Mouse (Mus musculus): Measurements from ENCODE around the gene Pld4.

Pld4 gene

DNA sequence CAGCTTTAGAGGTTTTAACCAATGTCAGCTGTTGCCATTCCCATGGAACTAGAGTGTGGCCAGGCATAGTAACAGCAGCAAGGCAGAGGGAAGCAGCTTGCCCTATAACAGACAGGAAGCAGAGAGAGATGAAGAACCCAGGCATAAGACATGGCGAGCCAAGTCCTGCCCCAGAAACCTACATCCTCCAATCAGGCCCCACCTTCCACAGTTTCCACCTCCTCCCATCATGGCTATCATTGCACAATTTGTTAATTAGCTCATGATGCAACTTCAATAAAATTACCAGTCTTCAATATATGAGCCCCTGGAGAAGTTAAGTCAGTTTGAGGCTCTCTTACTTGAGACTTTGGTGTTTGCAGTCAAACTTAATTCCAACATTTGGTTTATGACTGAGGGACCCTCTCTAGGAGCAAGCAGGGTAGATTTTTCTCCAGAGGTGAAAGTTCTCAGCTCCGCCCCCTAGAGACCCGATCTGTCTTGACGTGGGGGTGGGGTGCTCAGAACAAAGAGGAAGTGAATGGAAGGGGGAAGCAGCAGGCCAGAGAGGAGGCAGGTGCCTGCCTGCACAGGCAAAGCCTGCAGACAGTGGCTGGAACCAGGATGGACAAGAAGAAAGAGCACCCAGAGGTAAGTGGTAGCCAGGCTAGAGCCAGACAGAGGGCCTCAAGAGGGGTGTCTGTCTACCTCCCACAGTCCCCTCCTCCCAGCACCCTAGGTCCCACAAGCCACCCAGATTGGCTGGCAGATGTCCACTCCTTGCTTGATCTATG is at the start of gene Pld4:
TSS of gene Pld4 (plus strand) at position 502 of the 773 bp plus-strand sequence.
- DNase-seq (ENCODE audit: low read depth, low spot score), result no peak

DNA sequence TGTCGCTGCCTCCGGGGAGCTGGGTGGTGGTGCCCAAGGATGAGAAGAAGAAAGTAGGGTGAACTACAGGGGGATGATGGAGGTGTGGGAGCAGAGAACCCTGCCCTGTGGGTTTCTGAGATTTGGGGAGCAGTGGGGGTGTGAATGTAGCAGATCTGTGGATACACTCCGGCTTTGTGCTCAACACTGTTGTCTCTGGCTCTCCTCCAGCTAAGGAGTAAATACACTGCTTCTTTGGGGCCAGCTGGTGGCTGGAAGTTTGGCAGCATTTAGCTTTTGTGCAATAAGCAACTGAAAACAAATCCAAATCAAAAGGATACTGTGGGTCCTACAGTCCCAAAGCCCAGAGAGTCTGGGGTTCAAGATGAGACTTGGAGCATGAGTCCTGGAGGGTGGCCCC is 46.5 kb upstream of the Pld4 start:
- DNase-seq (ENCODE audit: low read depth, low spot score), result peak; percentile 43

DNA sequence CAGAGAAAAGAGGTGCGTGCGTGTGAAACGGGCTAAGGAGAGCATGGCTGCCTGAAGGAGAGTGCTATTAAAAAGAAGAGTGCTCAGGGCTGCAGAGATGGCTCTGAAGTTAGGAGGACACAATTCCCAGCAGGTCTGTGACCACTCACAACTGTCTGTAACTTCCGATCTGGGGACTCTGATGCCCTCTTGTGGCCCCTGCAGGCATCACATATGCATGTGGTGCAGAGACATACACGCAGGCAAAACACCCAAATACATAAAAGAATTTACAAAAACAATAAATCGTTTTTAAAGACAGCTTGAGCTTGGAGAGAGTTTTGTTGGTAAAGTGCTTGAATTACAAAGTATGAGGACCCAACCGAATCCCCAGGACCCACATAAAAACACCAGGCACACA is 43.3 kb upstream of the Pld4 start:
- DNase-seq (ENCODE audit: low read depth, low spot score), result no peak

DNA sequence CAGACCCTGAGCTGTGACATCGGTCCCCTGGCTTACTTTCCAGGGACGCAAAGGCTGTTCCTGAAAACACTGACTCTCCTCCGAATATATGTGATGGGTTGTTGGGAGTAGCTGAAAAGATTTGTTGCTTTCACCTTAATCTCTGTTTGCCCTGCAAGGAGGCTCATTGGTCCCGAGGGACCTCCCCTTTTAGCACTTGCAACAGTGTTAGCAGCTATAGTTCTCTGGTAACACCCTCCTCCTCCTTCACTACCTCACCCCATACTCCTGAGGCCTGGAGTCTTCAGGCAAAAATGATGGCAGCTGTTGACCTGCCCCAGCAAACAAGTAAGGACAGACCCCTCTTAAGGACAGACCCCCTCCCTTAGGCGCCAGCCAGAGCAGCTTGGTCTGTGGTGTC is 41.5 kb upstream of the Pld4 start:
- no peak for DNase-seq (ENCODE audit: low read depth, low spot score)

DNA sequence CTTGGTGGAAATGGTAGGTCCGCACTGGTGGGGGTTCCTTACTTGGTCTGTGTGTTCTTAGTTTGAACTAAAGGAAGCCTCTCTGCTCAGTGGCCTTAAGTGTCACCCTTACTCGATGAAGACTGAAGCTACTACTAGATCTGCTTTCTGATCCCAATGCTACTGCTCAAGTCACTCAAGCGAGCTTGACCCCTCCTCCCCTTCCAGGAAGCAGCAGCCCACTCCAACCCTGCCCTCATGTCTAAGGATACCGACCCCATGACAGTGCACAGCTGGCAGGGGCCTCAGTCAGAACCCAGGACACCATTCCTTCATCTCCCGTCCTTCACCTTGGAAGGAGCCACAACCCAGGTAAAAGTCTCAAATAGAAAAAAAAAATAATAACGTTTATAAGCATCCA is 40.2 kb upstream of the Pld4 start, which contains the start of gene Cep170b:
TSS of gene Cep170b (plus strand) at position 240 of the 400 bp plus-strand sequence.
- DNase-seq (ENCODE audit: low read depth, low spot score), result no peak

DNA sequence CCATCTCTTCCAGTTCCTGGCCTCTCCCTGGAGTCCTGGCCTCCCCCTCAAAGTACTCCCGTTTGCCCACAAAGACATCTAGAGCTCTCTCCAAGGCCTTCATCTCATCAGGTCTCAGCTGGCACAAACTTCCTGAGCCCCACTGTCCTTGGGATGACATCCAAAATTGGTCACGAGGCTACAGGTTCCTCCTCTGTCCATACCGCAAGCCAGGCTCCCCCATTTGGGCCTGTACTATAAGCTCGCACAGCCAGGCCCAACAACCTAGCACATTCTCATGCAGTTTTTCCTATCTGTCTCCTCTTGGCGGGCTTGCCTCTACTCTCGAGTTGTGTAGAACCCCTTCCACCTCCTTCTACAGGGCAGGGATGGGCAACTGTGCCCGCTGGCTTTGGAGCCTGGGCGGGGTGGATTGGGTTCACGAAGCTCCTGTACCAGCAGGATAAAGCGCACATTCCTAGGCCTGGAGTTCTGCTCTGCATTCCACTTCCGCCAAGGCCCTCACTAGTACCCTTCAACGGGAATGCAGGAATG is 39.5 kb upstream of the Pld4 start:
- no peak for DNase-seq (ENCODE audit: low read depth, low spot score)

DNA sequence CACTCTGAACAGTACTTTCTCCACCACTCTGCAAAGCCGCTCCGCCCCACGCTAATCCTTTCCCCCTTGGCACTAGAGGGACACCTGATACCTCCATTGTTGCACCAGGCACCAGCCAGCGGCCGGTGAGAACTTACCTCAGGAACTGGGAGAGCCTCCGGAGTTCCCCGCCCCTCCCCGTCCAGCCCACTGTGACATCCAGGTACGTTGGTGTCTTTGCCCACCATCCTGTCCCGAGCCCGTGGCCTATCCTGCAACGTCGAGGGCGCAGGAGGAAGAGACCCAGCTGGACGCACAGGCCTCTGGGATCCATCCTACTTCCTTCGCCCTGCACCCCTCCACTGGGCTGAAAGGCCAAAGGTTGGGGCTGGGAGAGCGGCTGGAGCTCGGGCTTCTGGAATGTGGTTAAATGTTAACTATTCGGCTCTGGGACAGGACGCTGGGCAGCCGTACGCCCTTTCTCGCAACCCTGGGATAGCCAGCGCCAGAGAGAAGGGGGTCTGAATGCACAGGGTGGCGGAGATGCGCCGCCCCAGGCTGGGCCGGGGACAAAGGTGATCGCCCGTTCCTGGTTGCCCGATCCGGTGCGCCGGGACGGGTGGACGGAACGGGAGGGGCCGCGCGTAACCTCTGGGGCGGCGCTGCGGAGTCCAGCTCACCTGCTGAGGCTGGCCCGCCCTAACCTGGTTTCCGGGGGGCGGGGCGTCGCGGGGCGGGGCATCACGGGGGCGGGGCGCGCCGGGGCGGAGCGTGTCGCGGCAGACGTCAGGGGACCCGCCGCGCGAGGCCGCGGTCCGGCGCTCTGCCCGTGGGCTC is 38.8 kb upstream of the Pld4 start:
- DNase-seq (ENCODE audit: low read depth, low spot score), result no peak

DNA sequence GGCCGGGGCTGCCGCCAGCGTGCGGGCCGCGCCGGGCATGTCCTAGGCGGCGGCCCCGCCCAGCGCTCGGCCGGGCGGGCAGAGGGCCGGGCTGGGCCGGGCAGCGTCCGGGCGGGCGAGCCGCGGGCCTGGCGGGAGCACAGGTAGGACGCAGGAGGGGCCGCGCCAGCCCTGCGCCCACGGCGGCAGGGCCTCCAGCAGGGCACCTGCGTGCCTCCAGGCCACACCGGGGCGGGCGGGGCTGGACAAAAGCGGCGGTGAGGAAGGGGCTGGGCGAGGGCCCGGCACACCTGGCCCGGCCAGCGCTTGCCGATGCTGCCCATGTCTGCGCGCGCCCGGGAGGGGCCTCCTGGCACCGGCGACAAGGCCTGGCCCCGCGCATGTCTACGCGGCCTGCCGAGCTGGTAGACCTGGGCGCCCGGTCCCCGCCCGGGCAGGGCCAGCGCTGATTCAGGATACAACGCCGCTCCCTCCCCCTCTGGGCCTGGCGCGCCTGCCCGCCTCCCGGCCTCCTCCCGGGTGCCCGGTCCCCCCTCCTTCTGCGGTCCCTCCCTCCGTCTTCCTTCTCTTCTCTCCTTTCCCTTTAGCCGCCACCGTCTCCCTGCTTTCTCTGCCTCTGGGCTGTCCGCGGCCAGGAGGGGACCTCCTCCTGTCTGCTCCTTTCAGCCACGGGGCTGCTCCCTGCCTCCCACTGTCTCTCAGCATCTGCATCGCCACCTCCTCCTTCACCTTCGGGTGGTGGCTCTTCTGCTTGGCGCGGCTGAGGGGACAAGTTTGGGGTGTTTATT is 38.0 kb upstream of the Pld4 start:
- no peak for DNase-seq (ENCODE audit: low read depth, low spot score)

DNA sequence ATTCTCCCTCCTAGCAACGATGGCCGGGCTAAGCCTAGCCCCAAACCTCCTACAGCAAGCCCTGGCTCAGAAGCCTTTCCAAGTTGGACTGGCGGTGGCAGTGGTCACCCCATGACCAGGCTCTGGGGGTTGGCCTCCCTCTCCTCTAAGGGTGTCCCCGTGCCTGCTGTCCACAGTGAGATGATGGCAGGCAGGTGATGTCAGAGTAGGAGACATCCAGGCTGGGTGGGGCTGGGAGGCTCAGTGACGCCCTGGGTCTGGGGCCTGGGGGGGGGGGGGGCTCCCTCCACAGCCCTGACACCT is 37.5 kb upstream of the Pld4 start:
- DNase-seq (ENCODE audit: low read depth, low spot score), result no peak

DNA sequence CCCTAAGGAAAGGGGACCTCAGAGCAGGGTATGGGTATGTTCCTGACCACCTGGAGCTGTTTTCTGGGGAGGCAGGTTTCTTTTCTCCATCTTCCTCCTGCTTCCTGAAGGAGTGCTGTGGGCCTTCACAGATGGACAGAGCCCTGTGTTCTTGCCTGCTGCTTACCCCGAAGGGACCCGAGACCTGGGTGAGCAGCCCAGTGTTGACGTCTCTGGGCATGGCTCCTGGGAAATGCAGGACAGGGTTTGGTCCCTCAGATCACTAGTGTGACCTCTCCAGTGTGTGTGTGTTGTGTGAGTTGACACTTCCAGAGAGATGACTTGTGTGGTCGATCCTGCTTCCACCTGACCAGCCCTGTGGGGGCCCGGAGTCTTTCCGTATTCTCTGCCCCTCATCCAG is 37.0 kb upstream of the Pld4 start:
- DNase-seq (ENCODE audit: low read depth, low spot score), result no peak

DNA sequence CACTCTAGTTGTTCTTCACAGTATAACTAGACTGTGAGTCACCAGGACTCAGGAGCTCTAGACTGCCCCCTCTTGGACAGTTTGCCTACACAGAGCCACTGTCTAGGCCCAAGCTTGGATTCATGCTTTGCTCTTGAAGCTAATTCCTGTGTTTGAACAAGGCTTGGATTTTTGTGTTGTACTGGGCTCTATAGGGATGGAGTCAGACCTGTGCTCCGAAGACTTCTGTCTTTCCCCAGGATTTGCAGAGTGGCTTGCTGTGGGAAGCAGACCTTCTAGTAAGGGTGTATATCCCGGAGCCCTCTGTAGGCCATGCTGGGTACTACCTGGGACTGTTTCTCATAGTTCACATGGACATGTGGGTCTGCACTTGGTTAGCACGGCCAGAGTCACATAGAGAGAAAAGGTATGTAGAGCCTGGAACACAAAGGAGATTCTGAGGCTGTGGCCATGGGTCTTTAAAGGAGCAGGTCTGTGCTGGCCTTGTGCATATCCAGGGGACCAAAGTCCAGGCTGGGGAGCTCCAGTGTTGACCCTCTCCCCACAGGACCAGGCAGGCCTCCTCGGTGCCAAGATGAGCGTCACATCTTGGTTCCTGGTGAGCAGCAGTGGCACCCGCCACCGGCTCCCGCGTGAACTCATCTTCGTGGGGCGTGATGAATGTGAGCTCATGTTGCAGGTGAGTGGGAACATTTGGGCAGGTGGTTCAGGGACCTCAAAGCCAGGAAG is 36.2 kb upstream of the Pld4 start:
- DNase-seq (ENCODE audit: low read depth, low spot score), result no peak

DNA sequence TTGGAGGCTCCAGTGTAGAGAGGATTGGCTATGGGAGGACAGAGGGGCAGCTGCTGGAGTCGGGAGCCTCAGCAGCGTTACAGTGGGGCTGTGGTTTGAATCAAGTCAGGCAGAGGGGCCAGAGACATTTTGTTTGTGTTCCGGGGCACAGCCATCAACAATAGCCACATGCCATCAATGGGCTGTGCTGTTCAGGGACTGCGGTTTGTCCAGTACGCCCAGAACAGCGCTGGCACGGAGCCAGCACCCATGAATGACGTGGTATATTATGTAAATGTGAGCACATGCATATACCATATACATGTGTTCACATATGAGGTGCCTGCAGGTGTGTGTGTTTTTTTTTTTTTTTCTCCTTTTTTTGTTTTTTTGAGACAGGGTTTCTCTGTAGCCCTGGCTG is 32.7 kb upstream of the Pld4 start:
- no peak for DNase-seq (ENCODE audit: low read depth, low spot score)

DNA sequence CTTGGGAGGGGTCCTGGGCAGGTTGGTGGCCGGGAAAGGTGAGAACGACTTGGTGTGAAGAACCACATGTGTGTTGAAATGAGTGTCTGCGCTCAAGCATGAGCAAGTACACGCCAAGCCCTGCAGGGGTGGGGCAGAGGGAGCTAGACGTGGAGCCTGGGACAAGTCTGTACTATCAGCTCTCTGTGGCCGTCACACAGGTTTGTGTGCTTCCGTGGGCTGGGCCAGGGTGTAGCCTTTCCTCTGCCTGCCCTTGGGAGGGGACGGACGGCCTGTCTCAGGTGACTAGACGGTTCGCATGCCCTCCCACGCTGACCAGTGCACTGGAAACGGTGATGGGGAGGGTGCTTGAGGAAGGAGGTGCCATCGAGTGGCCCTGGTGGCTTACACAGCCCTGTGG is 29.6 kb upstream of the Pld4 start:
- DNase-seq (ENCODE audit: low read depth, low spot score), result no peak

DNA sequence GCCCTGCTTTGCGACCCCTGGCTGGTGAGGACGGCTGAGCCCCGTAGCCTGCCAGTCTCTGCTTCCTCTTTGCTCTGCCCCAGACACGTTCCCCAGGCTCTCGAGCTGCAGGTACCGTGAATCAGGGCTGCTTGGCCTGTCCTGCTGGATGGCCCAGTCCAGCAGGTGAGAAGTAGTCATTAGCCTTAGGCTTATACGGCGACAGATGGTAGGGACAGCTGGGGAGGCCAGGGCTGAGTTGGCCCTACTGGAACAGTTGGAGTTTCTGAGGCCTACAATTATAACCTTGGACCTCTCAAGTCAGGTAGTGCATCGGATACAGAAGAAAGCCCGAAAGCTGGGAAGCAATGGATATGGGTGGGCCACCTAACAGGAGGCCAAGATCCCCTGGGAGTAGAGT is 27.9 kb upstream of the Pld4 start:
- DNase-seq (ENCODE audit: low read depth, low spot score), result no peak

DNA sequence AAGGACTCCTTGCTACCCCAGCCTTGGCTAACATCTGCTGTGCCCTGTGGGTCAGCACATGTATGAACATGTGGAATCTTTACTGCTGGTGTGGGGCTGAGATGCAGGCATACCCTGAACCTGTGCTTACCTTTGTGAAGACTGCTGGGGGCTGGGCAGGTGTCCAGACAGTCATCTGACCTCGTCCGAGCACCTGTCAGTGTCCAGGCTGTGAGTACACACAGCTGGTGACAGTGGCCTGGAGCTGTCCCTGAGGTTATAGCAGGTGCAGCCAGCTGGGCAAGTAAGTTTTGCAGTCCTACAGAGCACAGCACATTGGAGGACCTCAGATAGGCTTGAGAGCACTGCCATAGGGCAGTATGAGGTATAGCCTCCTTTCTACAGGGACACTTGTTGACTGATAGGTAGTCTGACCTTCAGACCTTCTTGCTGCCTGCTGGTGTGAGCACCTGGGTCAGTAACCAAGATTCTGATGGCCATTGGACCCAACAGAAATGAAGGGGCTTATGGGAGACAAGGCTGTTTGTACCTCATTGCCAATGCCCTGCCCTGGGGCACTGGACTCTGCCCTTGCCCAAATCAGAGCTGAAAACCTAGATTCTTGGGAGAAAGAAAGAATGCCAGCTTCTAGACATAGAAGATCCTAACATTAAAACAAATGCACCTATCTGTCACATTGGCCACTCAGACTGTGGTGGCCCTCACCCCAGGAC is 26.2 kb upstream of the Pld4 start:
- no peak for DNase-seq (ENCODE audit: low read depth, low spot score)

DNA sequence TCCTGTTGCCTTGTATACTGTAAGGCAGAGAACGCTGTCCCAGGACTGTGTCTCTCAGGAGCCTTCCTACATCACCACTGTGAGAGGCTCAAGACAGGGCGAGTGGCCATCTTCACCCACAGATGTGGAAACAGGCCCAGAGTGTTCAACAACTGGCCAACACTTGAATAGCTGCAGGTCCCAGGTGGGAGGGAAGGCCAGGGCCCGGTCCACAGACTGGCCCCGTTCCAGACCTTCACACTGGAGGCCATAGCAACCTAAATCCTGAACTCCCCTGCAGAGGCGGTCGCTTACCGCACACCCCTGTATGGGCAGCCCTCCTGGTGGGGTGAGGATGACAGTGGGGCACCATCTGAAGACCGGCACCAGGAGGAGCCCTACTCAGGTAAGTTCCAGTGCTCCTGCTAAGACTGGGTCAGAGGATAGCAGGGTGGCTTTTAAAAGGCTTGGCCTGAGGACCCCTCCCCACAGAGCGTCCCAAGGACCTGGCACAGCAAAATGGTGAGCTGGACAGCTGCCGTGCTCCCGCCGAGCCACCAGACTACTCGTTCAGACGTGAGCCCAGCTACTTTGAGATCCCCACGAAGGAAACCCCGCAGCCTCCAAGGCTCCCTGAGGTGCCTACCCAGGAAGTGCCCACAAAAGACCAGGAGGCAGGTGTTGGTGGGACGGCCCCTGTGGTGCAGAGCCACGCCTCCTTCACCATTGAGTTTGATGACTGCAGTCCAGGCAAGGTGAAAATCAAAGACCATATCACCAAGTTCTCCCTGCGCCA is 25.4 kb upstream of the Pld4 start:
- no peak for DNase-seq (ENCODE audit: low read depth, low spot score)

DNA sequence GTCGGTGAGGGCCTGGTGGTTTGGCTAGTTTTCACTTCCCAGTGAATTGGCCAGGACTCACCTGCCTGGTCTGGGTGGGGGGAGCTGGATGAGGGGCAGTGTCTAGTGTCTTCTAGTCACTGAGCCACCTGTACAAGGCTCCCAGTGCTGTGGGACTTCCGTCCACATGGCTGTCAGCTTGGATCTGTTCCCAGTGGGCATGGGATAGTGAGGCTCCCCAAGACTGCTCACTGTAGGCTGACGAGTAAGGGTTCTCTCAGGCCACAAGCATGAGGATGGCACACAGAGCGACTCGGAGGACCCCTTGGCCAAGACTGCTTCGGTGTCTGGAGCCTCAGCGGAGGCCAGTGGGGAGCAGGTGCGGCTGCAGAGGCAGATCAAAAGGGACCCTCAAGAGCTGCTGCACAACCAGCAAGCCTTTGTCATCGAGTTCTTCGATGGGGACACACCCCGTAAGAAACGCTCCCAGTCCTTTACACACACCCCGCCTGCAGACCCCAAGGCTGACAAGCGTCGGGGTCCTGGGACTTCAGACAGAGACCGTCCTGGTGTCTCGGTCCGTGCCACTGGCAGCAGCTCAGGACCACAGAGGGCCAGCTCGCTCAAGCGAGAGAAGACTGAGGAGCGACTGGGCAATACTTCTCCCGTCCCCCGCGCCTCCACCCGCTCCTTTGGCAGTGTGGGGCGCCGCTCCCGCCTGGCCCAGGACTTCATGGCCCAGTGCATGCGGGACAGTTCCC is 24.4 kb upstream of the Pld4 start:
- no peak for DNase-seq (ENCODE audit: low read depth, low spot score)

DNA sequence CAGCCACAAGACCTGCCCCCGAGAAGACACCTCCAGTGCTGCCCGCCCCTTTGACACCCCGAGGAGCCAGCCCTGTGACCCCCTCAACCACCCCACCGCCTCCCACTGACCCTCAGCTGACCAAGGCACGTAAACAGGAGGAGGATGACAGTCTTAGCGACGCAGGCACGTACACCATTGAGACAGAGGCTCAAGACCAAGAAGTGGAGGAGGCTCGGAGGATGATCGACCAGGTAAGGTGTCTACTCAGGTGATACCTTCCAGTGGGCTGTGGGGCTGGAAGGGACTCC is 23.9 kb upstream of the Pld4 start:
- DNase-seq (ENCODE audit: low read depth, low spot score), result no peak

DNA sequence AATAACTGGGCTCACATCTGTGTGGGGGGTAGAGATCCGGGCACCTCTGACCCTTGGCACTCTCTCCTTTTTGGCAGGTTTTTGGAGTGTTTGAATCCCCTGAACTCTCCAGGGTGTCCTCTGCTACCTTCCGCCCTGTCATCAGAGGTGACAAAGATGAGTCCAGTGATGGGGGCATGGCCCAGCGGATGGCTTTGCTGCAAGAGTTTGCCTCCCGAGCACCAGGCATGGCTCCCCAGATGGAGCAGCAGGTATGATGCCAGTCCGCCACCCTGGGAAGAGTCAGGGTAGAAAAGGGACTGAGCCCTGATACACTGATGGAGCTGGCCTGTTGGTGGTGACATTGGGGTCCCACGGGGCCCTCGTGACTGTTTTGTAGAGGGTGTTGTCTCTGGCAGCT is 23.4 kb upstream of the Pld4 start:
- no peak for DNase-seq (ENCODE audit: low read depth, low spot score)

DNA sequence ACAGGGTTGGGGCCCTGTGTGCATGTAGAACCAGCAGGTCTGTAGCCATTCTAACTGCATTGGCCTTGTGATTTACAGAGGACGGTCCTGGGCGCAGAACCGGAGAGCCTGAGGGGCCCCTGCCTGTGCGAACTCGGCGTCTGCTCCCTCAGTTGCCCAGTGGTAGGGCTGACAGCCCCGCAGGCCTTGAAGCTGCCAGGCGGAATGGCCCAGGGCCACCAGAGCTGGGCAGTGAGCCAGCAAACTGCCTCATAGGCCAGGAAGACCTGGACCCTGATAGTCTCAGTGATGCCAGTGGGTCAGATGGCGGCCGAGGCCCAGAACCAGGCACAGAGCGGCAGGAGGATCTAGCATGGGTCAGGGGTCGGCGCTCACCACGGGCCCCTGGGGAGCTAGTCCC is 22.7 kb upstream of the Pld4 start:
- no peak for DNase-seq (ENCODE audit: low read depth, low spot score)
